Mouse (Mus musculus) T-helper 17 cell (primary cell): ENCODE results near the gene Tmem245.

Source experiments
- in situ Hi-C, 2 experiments: fragments of 300-600 bp; cut with MboI, MseI; formaldehyde crosslinking; loops; 1 replicate in 1 of 2; 2 replicates in 1 of 2; pipeline ENCODE4 v1.15.1; 2025; ENCODE audit warnings: high pct_unique_total_duplicates in 2 of 2

Tmem245 gene

DNA sequence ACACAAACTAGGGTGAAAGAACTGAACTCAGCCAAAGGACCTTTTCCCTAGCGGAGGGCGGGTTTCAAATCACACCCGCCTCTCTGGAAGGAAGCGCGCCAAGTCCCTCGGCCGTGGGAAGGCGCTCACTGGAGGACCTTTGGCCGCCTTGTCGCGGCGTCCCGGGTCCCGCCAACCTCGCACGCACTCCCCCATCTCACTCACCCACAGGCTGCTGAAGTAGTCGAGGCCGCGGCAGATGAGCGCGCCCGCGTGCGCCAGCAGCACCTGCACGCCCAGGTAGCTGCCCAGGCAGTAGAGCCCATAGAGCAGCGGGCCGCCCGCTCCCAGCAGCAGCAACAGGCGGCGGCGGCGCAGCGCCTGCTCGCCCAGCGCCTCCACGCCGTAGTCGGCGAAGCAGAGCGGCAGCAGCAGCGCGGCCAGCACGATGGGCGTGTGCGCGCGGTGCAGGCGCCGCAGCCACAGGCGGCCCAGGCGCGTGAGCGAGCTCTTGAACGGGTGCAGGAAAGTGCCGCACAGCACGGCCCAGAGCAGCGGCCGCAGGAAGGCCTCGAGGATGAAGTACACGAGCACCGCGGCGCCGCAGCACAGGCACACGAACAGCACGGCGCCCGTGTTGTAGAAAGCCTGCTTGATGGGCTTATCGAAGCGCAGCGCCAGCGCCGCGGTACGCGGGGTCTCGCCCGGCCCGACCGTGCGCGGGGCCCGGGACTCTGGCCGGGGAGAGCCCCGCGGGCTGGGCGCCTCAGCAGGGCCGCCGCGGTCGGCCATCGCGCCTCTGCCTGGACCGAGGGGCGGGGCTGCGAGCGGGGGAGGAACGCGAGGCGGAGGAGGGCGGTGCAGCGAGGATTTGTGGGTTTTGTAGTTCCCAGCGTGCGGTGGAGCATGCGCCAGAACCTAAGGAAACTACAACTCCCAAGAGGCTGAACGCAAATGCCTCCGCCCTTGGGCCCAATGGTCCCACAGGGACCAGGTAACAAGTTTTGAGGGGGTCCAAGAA is at the start of gene Tmem245:
Tmem245 (minus strand) TSS at position 797 of the 1,000 bp plus-strand sequence.
- in situ Hi-C loops = no loop called here

DNA sequence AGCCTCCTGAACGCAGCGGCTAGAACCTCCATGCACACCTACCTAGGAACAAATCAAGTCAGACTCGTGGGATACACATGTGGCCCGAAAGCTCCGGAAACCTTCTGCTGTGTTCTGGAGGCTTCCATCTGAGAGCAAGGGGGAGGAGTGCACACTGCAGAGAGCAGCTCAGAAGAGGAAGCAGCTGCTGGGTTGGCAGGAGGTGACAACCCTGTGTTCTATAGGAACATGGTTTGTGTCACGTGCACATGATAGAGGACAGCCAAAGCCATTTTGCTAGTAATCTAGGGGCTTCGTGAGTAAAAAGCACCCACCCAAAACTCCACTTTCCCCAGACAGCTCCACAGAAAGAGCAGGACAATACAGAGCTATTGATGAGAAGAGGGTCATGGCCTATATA is 46.1 kb upstream of the Tmem245 start:
- in situ Hi-C loops = no loop called here

DNA sequence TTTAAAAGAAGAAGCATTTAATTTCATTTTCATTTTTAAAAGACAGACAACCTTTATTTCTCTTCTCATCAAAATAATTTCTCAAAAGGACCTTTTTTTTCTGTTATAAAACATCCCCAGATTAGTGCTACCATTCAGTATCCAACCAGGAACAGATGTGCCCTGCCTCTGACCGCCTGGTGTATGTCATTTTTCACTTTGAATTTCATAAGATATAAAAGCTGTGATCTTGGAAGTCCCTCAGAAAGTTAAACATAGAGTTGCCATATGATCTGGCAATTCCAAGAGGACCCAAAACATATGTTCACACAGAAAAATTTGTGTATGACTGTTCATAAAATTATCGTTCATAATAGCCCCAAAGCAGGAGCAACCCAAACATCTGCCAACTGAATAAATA is 44.7 kb upstream of the Tmem245 start:
- in situ Hi-C loops = no loop called here

DNA sequence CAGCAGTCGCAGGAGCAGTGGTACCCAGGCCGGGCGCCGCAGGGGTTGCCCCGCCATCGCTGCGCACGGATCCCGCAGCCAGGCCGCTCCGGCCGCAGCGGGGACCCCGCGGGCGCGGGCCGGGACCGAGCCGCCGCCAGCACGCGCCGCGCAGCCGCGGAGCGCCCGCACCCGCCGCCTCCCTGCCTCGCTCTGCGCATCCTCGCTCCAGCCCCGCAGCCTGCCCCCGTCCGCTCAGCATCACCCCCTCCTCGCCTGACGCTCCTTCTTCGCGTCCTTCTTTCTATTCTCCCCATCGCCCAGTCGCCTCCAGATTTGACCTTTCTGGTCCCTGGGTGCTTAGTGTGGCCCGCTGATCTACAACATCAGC is 43.0 kb upstream of the Tmem245 start, which contains the start of gene Frrs1l:
Frrs1l (minus strand) TSS at position 177 of the 370 bp plus-strand sequence.
- in situ Hi-C loops = no loop called here

DNA sequence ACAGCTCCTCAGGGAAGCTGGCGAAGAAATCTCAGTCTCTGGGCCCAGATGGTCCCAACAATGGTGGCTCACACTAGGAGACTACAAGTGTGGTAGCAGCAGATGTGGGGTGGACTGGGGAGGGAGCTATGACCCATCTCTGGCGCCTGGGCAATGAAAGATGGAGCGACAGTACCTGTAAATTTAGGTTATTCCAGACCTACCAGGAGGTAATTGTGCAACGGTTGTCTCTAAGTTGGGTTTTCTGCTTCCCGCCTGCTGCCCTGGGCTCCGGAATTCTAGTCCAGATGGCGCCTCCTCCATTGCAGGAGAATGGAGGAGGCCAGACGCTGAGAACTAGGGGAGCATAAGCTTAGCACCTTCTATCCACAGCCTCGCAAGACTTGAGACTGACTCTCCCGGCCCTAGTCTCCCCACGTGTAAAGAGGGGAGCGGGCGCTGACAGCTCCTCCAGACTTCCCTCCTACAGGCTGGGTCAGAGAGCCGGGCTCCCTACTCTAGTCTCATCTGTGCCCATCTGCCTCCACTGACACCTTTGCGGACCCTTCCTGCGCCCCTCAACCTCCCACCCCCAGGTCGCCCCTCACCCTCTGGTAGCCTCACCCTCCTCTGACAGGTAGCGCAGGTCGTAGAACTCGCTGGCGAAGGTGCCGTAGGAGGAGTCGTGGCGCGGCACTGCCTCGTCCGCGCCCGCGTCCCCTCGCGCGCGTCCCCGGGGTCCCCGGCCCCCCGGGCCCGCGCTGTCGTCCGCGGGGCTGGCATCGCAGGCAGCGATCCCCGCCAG is 42.4 kb upstream of the Tmem245 start:
- in situ Hi-C loops = no loop called here

DNA sequence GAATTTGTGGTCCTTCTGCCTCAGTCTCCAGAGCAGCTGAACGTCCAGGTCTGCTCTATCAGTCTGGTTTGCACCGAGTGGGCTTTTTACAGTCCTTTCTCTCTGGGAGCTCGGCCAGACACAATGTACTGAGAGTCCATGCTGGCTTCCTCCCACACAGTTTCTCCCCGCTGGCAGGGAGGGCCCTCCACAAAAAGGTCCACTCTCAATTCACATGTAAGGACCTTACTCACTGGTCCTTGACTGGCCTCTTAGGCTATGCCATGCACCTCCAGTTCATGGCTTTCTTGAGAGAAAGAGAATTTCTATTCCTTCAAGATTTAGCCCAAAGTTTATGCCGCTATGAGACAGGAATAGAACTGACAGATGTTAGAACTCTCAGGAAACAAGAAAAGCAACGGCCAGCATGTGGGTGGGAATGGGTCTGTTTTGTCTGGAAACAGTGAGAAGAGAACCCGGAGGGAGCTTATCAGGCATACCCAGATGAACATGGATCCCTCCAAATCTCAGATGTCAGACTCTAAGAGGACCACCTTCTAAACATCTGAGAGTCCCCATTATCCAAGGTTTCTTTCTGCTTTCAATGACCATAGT is 18.4 kb upstream of the Tmem245 start:
- in situ Hi-C loops = no loop called here

DNA sequence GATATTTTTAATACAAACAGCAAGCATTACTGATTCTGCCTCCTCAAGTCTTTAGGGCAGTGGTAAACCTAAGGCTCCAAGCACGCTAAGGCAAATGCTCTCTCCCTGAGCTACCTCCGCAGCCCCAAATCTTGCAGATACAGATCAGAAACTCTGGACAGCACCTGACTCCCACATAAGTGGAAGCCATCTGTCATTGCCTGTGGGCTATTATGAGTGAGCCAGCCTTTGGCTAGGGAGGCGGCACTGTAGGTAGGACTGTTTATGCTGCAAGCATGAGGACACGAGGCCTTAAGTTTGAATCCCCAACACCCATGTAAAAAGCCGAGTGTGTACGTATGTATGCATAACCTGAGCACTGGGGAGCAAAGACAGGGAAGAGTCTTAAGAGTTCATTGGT is 16.4 kb upstream of the Tmem245 start:
- in situ Hi-C loops = no loop called here

DNA sequence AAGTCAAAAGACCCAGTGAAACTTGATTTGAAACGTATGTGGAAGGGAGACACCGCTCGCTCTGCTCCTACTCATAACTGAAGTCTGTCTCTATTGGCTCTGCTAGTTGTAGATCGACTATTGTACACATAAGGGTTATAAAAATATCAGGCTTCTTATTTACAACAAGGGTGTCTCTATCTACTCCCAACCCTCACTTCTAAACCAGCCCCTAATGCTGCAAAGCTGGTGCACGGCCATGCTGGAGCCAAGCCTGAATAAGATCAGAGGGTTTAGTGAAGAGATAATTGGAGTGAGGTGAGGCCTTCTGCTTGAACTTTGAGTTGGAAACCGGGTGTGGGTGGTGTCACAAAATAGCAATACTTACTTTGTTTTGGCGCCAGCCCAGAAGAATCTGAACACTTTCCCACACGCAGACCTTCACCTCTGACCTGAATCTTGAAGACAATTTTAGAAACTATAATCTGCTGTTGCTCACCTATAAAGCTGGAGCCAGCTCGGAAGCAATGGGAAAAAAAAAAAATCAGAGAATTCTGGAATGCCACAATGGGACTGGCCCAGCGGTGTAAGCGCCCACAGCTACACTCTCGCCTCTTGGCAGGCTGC is 14.2 kb upstream of the Tmem245 start:
- in situ Hi-C loops = no loop called here

DNA sequence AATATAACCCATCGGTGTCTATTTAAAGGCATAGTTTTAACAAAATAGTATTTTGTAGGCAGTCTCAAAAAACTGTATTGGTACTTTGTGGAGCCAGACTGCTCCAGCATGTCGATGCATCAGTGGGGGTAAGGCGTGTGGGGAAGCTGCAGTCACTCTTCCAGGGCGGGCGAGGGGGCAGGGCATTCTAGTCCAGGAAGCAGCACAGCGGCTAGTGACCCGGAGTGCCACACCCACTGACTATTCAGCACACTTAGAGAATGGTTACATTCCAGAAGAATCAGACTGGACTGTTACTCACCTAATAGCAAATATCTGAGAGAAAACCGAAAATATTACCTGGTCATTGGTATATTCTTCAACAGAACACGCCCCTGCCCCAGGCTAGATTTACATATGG is 10.3 kb upstream of the Tmem245 start:
- in situ Hi-C loops = no loop called here

DNA sequence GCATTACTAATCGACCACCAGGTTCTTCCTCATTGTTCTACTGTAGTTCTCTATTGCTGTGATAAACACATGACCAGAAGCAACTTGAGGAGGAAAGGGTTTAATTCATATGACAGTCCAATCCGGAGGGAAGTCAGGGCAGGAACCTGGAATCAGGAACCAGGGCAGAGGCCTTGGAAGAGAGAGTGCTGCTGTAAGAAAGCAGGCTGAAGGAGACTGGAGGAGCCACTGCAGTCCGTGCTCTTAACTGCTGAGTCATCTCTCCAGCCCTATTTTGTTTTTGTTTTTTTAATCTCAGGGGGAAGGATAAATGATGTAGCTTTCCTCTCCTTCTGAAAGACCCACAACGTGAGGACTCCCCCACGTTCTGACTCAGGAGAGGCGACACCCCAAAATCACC is 6.0 kb upstream of the Tmem245 start:
- in situ Hi-C loops = no loop called here

DNA sequence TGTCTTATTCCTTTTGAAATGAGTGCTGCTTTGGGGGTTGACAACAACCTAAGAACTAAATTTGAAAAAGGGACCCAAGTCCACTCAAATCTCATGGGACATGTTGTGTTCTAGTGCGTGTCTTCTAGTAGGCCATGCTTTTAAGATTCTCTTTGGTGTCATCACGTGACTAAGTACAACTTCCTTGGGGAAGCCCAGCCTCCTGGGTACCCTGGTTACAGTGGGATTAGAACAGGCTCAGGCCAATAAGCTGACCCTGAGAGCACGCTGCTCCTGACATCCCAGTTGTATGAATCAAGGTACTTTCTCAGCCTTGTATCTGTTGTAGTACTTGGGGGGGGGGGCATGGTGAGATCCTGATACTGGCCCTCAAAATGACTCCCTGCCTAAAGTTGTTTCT is 4.5 kb upstream of the Tmem245 start:
- in situ Hi-C loops = no loop called here

DNA sequence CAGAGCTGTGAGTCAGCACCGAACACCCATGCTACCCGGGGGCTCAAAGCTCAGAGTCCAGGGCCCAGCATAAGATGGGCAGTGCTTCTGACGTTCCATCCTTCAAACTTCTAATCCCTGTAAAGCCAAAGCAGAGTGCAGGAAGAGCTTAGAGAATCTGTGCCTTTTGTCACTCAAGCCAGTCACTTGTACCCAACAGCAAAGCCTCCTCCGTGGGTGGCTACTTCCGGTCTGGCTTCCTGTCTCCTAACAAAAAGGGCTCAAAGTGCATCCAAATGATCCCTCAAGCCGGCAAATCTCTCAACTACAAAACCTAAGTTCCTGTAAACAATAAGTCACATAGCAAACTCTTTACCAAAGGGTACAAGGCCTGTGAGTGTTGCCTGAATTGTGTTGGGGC is 2.3 kb upstream of the Tmem245 start:
- in situ Hi-C loops = no loop called here

DNA sequence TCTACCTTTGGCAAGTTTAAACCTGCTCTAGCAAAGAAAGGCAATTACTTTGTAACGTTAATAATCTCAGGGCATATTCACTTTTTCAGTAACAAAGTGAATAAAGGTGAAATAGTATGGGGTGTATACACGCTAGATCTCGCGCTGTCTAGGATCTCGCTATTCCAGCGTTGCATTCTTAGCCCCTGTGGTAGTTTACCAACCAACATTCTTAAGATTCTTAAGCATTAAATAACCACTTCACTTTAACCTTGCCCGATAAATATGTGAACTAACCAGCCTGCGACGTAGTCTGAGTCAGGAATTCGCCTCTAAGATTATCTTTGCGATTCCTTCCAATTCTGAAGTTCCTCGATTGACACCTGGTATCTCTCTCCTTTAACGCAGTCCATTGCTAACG is 1.1 kb downstream of the Tmem245 start:
- in situ Hi-C loops = no loop called here

DNA sequence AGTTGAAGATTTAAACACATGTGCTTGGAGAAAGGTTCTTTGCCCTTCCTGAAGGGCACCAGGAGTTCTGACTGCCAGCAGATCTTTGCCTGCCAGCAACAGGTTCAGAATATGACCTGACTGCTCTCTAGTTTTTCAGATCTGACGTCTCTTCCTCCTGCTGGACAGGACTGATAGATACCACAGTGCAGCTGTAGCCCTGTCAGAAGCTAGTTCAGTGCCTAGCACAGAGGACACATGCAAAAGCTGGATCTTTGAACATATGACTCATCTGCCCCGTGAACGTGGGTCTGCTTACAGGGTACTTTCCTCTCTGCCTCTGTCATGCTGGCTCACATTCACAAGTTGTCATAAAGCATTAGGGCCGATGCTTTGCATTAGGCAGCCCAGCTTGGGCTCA is 3.0 kb downstream of the Tmem245 start:
- in situ Hi-C loops = no loop called here

DNA sequence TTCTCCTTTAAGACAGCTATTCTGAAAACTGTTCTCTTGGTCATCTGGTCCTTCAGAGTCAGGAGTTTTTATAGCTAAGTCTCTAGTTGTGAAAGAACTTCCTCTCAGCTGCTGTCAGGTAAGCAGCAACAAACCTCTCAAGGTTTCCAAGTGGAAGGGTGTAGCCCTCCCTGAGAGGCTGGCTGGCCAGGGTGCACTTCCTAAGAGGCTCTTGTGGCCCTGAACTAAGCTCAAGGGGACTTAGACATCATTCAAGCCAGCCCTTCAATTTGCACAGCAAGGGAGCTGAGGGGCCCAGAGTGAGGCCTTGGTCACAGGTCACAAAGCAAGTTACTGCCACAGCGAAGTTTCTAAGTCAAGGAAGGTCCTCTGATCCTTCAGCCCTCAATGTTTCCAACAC is 4.0 kb downstream of the Tmem245 start:
- in situ Hi-C loops = no loop called here

DNA sequence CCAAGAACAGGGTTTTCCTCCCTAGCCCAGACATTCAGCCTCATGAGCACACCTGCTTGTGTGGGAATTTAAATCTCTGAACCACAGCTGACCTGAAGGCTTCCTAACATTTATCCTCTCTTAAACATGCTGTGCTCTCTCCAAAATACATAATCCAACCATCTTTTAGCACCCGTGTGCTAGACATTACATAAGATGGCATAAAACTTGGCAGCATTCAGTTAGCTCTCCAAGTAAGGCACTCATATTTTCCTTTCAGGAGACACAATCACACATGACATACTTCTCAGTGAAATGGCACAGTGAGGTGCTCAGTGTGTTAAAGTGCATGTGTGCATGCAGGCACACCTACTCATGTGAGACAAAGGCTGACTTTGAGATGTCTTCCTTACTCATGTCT is 4.7 kb downstream of the Tmem245 start:
- in situ Hi-C loops = no loop called here

DNA sequence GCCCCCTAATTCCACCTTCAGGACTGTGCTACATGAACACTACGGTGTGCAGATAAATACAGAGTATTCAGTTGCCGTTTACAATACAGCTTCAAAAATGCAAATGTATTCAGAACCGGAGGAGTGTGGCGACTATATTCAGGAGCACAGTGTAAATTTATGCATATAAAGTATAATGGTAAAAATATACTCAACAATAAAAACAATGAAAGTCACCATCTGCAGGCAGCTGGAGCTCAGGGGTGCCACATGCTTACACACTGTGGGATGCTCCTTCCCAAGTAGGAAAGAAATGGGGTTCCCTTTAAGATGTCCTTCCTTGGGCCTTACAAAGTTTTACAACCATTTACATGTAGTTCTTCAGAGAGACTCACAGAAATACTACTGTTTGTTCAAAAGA is 5.8 kb downstream of the Tmem245 start:
- in situ Hi-C loops = no loop called here

DNA sequence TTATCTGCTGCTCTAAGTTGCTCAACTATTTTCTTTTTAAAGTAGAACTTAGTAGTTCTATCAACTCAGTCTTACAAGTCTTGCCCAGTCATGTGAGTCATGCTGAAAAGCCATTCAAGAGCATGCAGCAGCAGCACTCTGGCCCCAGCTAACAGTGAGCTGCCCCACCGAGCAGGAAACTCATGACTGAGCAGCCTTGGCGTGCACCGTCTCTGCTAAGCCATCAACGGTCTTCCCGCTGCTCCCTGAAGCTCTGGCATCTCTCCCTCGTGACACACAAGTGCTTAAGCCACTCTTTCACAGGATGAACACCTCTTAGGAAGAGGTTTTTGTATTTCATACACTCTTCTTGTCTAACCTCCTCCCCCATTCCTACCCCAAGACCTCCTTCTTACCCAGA is 10.1 kb downstream of the Tmem245 start:
- in situ Hi-C loops = no loop called here

DNA sequence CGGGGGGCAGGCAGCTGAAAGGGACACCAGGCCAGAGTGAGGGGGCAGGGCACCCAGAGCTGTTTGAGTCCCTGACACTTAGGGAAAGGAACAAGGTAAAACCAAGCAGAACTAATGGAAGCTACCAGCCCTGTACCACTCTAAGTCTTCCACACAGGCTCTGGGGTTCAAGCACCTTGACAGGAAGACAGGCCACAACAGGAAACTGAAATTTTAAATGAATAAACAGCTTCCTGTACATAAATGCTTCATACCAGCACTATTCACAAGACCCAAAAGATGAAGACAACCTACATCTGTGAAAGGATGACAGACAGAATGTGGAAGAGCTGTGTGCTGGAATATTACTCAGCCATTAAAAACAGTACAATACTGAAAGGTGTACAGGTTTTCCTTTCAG is 11.9 kb downstream of the Tmem245 start:
- in situ Hi-C loops = no loop called here

DNA sequence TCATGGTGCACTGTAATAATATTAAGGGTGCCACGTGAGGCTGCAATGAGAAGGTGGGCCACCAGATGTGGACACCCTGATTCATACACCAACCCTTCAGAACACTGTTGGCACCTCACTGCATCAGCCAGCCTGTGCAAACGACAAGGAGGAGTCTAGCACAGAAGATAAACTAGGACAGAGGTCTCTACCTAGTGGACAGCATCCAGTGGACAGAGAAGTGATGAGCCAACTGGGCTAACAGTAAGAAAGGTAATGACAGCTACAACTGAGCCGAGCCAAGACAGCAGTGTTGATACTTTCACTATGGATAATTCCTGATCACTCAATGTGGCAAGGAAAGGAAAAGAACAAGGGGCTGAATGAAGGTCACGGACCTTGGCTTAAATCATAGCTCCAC is 14.1 kb downstream of the Tmem245 start:
- in situ Hi-C loops = no loop called here

DNA sequence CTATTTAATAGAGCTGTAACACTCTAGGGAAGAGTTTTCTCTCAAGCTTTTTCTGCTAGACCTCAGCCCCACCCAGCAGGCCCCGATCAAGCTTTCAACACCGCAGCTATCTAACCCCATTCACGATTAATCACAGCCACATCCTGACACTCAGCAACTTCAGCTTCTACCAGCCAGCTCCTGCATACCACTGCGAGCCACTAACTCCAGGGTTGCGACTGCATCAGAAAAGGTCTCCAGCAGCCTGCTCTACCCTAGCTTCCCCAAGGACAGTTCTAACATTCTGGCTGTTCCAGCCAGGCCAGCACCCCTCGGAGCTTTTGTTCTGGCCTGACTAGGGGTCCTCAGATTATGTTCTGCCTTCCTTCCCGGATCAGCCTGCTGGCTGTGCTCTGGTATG is 15.1 kb downstream of the Tmem245 start:
- in situ Hi-C loops = no loop called here

DNA sequence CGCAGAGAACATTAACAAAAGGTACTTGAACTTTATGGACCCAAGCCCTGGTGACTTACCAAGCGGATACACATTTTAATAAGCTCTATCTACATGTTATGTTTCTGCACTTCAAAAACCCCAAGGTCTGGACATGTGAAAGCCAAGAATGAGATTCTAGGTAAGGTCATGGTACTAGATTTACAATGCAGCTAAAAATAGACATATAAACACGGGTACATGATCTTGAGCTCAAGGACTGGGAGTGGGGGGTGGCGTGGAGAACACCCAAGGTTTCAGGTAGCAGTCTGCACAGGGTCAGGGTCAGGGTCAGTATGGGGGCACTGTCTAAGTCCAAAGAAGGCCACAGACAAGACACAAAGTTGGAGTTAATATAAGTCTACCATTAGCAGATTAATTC is 16.9 kb downstream of the Tmem245 start:
- in situ Hi-C loops = no loop called here
